23 mouse cellular contexts compared by ENCODE assay signal in the genomic region with DNA sequence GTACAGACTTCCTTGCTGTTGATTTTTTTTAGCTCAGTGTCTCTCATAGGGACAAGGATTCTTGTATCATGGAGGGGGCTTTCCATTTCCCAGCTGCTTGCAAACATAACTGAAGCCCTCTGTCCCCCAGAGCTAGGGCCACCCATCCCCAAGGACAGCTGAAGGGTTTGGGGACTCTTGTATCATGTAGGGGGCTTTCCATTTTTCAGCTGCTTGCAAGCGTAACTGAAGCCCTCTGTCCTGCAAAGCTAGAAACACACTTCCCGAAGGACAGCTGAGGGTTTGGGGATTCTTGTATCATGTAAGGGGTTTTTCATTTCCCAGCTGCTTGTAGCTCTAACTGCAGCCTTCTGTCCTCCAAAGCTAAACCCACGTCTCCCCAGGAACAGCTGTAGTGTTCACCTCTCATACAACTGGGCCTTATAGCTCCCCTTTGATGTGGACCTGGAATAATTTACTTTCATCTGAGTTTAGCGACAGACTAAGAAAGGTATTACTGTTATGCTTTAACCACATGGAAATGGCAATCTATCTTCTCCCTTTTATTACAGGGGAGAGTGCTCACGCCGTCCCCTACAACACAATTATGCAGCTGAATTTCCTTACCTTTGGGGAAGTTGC. TPM values are rescaled to one million over a fixed set of nuclear protein-coding genes. Genes with fewer than 3 reads are reported as not detected.
DNase-seq lines count a peak whose midpoint lies in the region; ATAC-seq and TF ChIP-seq lines count a peak whose summit lies in the region.
"Had no signal": no experiment of that assay in that cellular context is flagged by ENCODE, and none has a peak within 500 bp of the region (broad histone marks: within the 10 kb centered on the region; RNA-seq: fewer than 3 reads in every experiment).

A gene (plus strand): TSS at position 571 of the 621 bp plus-strand sequence.

- no peak for TF ChIP-seq EP300 in stomach, postnatal 0 days (optimal IDR thresholded peaks at IDR 0.05)

- peak; percentile 62 for DNase-seq in embryonic facial prominence, embryonic 14.5 days (ENCODE audit: low spot score)
- DNase-seq in embryonic facial prominence, embryonic 10.5 days (ENCODE audit: low spot score), result no peak
- DNase-seq in hindbrain, postnatal 0 days (ENCODE audit: low spot score), result peak; percentile 30
- DNase-seq in hindbrain, embryonic 14.5 days (ENCODE audit: low spot score), result no peak
- peak; percentile 21 for DNase-seq in limb, embryonic 14.5 days (ENCODE audit: low spot score)
- no peak for DNase-seq in stomach, postnatal 0 days (ENCODE audit: low spot score)
- no peak for DNase-seq in lung, adult 18-20 months
- DNase-seq: adrenal gland, postnatal 14 days; B cell, adult 2 months; cerebellum, adult 18-20 months; cerebellum, adult 9-11 months; cerebellum, postnatal 36 days; gastrocnemius, postnatal 36 days; heart, adult 18-20 months; heart, postnatal 36 days had no signal

- no peaks in the 10 kb centered on the region for H3K9me3 ChIP-seq in embryonic facial prominence, embryonic 14.5 days (ENCODE audit: control insufficient read depth, low read length)
- no peaks in the 10 kb centered on the region for H3K9me3 ChIP-seq in embryonic facial prominence, embryonic 10.5 days
- no peaks in the 10 kb centered on the region for H3K9me3 ChIP-seq in hindbrain, postnatal 0 days (ENCODE audit: low read length)
- H3K9me3 ChIP-seq in hindbrain, embryonic 14.5 days (ENCODE audit: control insufficient read depth, low read length), result no peaks in the 10 kb centered on the region
- no peaks in the 10 kb centered on the region for H3K9me3 ChIP-seq in embryonic facial prominence, embryonic 15.5 days (replicated peaks)
- H3K9me3 ChIP-seq in limb, embryonic 14.5 days (ENCODE audit: control insufficient read depth, low read length), result no peaks in the 10 kb centered on the region
- H3K9me3 ChIP-seq in stomach, postnatal 0 days (ENCODE audit: control insufficient read depth, low read length), result no peaks in the 10 kb centered on the region

- TF ChIP-seq POLR2A in limb, embryonic 14.5 days (IDR thresholded peaks at IDR 0.05; ENCODE audit: borderline replicate concordance, extremely low read depth, insufficient read depth, insufficient read length), result no peak

- no peak for TF ChIP-seq CTCF in hindbrain, postnatal 0 days (IDR thresholded peaks at IDR 0.05; ENCODE audit: low read depth)
- TF ChIP-seq CTCF in stomach, postnatal 0 days (IDR thresholded peaks at IDR 0.05; ENCODE audit: low read depth), result no peak

- peak; percentile 72; the same call in 1 of the 2 replicates for ATAC-seq in embryonic facial prominence, embryonic 14.5 days (ENCODE audit: low read depth)
- ATAC-seq in hindbrain, postnatal 0 days, result peak; percentile 36; the same call in 1 of the 2 replicates
- ATAC-seq in hindbrain, embryonic 14.5 days (ENCODE audit: low FRiP score), result no peak
- ATAC-seq in embryonic facial prominence, embryonic 15.5 days (ENCODE audit: insufficient number of reproducible peaks, low FRiP score, low TSS enrichment, low read depth), result no peak
- peak; percentile 86 for ATAC-seq in limb, embryonic 14.5 days (ENCODE audit: low FRiP score, low read depth)
- ATAC-seq in stomach, postnatal 0 days (ENCODE audit: low FRiP score, low TSS enrichment), result no peak
- ATAC-seq: forebrain, embryonic 14.5 days; hindbrain, embryonic 16.5 days; intestine, embryonic 16.5 days had no signal

- H3K27ac ChIP-seq in embryonic facial prominence, embryonic 14.5 days (replicated peaks; ENCODE audit: low read depth, low read length), result no peak within 1 kb of the TSS
- H3K27ac ChIP-seq in embryonic facial prominence, embryonic 10.5 days (replicated peaks), result no peak within 1 kb of the TSS
- peak within 1 kb of the TSS; percentile 32 for H3K27ac ChIP-seq in hindbrain, postnatal 0 days
- H3K27ac ChIP-seq in hindbrain, embryonic 14.5 days, result no peak within 1 kb of the TSS
- 0 out of 2 replicates have a peak within 1 kb of the TSS, but pooled peaks have one; percentile 7 for H3K27ac ChIP-seq in embryonic facial prominence, embryonic 15.5 days (replicated peaks)
- H3K27ac ChIP-seq in limb, embryonic 14.5 days (replicated peaks; ENCODE audit: low read depth, low read length), result no peak within 1 kb of the TSS
- no peak within 1 kb of the TSS for H3K27ac ChIP-seq in stomach, postnatal 0 days (replicated peaks)

- H3K4me3 ChIP-seq in embryonic facial prominence, embryonic 14.5 days (ENCODE audit: low read depth, low read length), result no peak within 1 kb of the TSS
- H3K4me3 ChIP-seq in embryonic facial prominence, embryonic 10.5 days, result no peak within 1 kb of the TSS
- no peak within 1 kb of the TSS for H3K4me3 ChIP-seq in hindbrain, postnatal 0 days (ENCODE audit: low read length)
- no peak within 1 kb of the TSS for H3K4me3 ChIP-seq in hindbrain, embryonic 14.5 days (replicated peaks; ENCODE audit: low read length)
- no peak within 1 kb of the TSS for H3K4me3 ChIP-seq in embryonic facial prominence, embryonic 15.5 days (replicated peaks)
- no peak within 1 kb of the TSS for H3K4me3 ChIP-seq in limb, embryonic 14.5 days (replicated peaks; ENCODE audit: low read length)
- H3K4me3 ChIP-seq in stomach, postnatal 0 days (ENCODE audit: low read depth, low read length), result no peak within 1 kb of the TSS
- H3K4me3 ChIP-seq: heart, embryonic 12.5 days had no signal

- H3K36me3 ChIP-seq in embryonic facial prominence, embryonic 14.5 days (ENCODE audit: control insufficient read depth, insufficient read depth, low read length), result no peaks in the 10 kb centered on the region
- no peaks in the 10 kb centered on the region for H3K36me3 ChIP-seq in embryonic facial prominence, embryonic 10.5 days (replicated peaks)
- no peaks in the 10 kb centered on the region for H3K36me3 ChIP-seq in hindbrain, postnatal 0 days (ENCODE audit: insufficient read depth, low read length)
- H3K36me3 ChIP-seq in hindbrain, embryonic 14.5 days (replicated peaks; ENCODE audit: control insufficient read depth, insufficient read depth), result no peaks in the 10 kb centered on the region
- no peaks in the 10 kb centered on the region for H3K36me3 ChIP-seq in embryonic facial prominence, embryonic 15.5 days
- H3K36me3 ChIP-seq in limb, embryonic 14.5 days (ENCODE audit: control insufficient read depth, insufficient read depth, low read length), result no peaks in the 10 kb centered on the region
- H3K36me3 ChIP-seq in stomach, postnatal 0 days (ENCODE audit: control insufficient read depth, insufficient read depth, low read length), result no peaks in the 10 kb centered on the region
- H3K36me3 ChIP-seq: heart, embryonic 12.5 days had no signal

- WGBS in embryonic facial prominence, embryonic 14.5 days, result 62% methylated on average over 6 of the region's 6 CpGs
- 84% methylated on average over 6 of the region's 6 CpGs for WGBS in embryonic facial prominence, embryonic 10.5 days
- WGBS in hindbrain, postnatal 0 days, result 79% methylated on average over 6 of the region's 6 CpGs
- WGBS in hindbrain, embryonic 14.5 days, result 80% methylated on average over 6 of the region's 6 CpGs
- 70% methylated on average over 6 of the region's 6 CpGs for WGBS in embryonic facial prominence, embryonic 15.5 days
- 59% methylated on average over 6 of the region's 6 CpGs for WGBS in limb, embryonic 14.5 days
- WGBS in stomach, postnatal 0 days, result 68% methylated on average over 6 of the region's 6 CpGs

- H3K27me3 ChIP-seq in embryonic facial prominence, embryonic 14.5 days (replicated peaks; ENCODE audit: control insufficient read depth, insufficient read depth, low read length), result no peaks in the 10 kb centered on the region
- no peaks in the 10 kb centered on the region for H3K27me3 ChIP-seq in embryonic facial prominence, embryonic 10.5 days (replicated peaks; ENCODE audit: low read depth, poor library complexity, severe bottlenecking)
- no peaks in the 10 kb centered on the region for H3K27me3 ChIP-seq in hindbrain, postnatal 0 days (ENCODE audit: insufficient read depth, low read length)
- H3K27me3 ChIP-seq in hindbrain, embryonic 14.5 days (ENCODE audit: control insufficient read depth, insufficient read depth, low read length), result no peaks in the 10 kb centered on the region
- no peaks in the 10 kb centered on the region for H3K27me3 ChIP-seq in embryonic facial prominence, embryonic 15.5 days
- H3K27me3 ChIP-seq in limb, embryonic 14.5 days (ENCODE audit: control insufficient read depth, insufficient read depth, low read length), result no peaks in the 10 kb centered on the region
- no peaks in the 10 kb centered on the region for H3K27me3 ChIP-seq in stomach, postnatal 0 days (ENCODE audit: control insufficient read depth, insufficient read depth, low read length)
- H3K27me3 ChIP-seq: heart, embryonic 12.5 days had no signal

- H3K9ac ChIP-seq in embryonic facial prominence, embryonic 14.5 days (ENCODE audit: low read depth, low read length), result no peak within 1 kb of the TSS
- no peak within 1 kb of the TSS for H3K9ac ChIP-seq in hindbrain, postnatal 0 days (replicated peaks; ENCODE audit: low read length)
- H3K9ac ChIP-seq in hindbrain, embryonic 14.5 days, result no peak within 1 kb of the TSS
- H3K9ac ChIP-seq in embryonic facial prominence, embryonic 15.5 days, result no peak within 1 kb of the TSS
- H3K9ac ChIP-seq in limb, embryonic 14.5 days (ENCODE audit: low read depth, low read length, severe bottlenecking), result no peak within 1 kb of the TSS
- H3K9ac ChIP-seq in stomach, postnatal 0 days (ENCODE audit: low read length), result no peak within 1 kb of the TSS
- H3K9ac ChIP-seq: heart, embryonic 12.5 days had no signal

- H3K4me2 ChIP-seq in embryonic facial prominence, embryonic 14.5 days (ENCODE audit: low read depth, low read length), result no peak within 1 kb of the TSS
- no peak within 1 kb of the TSS for H3K4me2 ChIP-seq in hindbrain, postnatal 0 days (ENCODE audit: low read depth, low read length)
- H3K4me2 ChIP-seq in hindbrain, embryonic 14.5 days (replicated peaks), result no peak within 1 kb of the TSS
- no peak within 1 kb of the TSS for H3K4me2 ChIP-seq in embryonic facial prominence, embryonic 15.5 days (replicated peaks)
- H3K4me2 ChIP-seq in limb, embryonic 14.5 days (replicated peaks; ENCODE audit: low read depth, low read length, severe bottlenecking), result no peak within 1 kb of the TSS
- H3K4me2 ChIP-seq in stomach, postnatal 0 days (replicated peaks; ENCODE audit: low read depth), result no peak within 1 kb of the TSS
- H3K4me2 ChIP-seq: heart, embryonic 12.5 days had no signal

- no peaks in the 10 kb centered on the region for H3K4me1 ChIP-seq in embryonic facial prominence, embryonic 14.5 days (ENCODE audit: control insufficient read depth, insufficient read depth, low read length)
- no peaks in the 10 kb centered on the region for H3K4me1 ChIP-seq in embryonic facial prominence, embryonic 10.5 days
- H3K4me1 ChIP-seq in hindbrain, postnatal 0 days (ENCODE audit: insufficient read depth, low read length), result no peaks in the 10 kb centered on the region
- H3K4me1 ChIP-seq in hindbrain, embryonic 14.5 days (replicated peaks; ENCODE audit: control insufficient read depth, insufficient read depth, low read length), result no peaks in the 10 kb centered on the region
- H3K4me1 ChIP-seq in embryonic facial prominence, embryonic 15.5 days, result peaks cover 8% of the 10 kb centered on the region; the same call in 1 of the 2 replicates
- H3K4me1 ChIP-seq in limb, embryonic 14.5 days (ENCODE audit: control insufficient read depth, insufficient read depth, low read length), result no peaks in the 10 kb centered on the region
- H3K4me1 ChIP-seq in stomach, postnatal 0 days (replicated peaks; ENCODE audit: control insufficient read depth, insufficient read depth), result no peaks in the 10 kb centered on the region
- H3K4me1 ChIP-seq: heart, embryonic 12.5 days had no signal

RNA-seq across cellular contexts. Expression of the gene that starts here (rescaled TPM):
- polyA plus RNA-seq in embryonic facial prominence, embryonic 14.5 days (2014; fragmentation: Nextera tagmentation; extraction: Ambion mirVana), result 5.2 and 7.9 TPM in 2 replicates
- 0.44 TPM in 1 of 2 replicates, not detected in the other for polyA plus RNA-seq in embryonic facial prominence, embryonic 10.5 days (2016; fragmentation: Nextera tagmentation; extraction: Ambion mirVana)
- 1.4 and 5.3 TPM in 2 replicates for total RNA-seq in hindbrain, postnatal 0 days (2014; rRNA removed)
- 1.9 and 2.1 TPM in 2 replicates for polyA plus RNA-seq in hindbrain, postnatal 0 days (2015; fragmentation: Nextera tagmentation; extraction: Ambion mirVana)
- 2.4 and 3.4 TPM in 2 replicates for polyA plus RNA-seq in hindbrain, embryonic 14.5 days (2014; fragmentation: Nextera tagmentation; extraction: Ambion mirVana)
- polyA plus RNA-seq in embryonic facial prominence, embryonic 15.5 days (2015; fragmentation: Nextera tagmentation; extraction: Ambion mirVana), result 35.0 and 74.2 TPM in 2 replicates
- polyA plus RNA-seq in limb, embryonic 14.5 days (2012; rRNA removed), result 0.92 and 1.3 TPM in 2 replicates
- 1.00 and 1.1 TPM in 2 replicates for polyA plus RNA-seq in limb, embryonic 14.5 days (2014; fragmentation: Nextera tagmentation; extraction: Ambion mirVana)
- 1.2 and 2.1 TPM in 2 replicates for polyA plus RNA-seq in stomach, postnatal 0 days (2015; fragmentation: Nextera tagmentation; extraction: Ambion mirVana)
- total RNA-seq: adrenal gland, adult 18-20 months; adrenal gland, postnatal 14 days; gastrocnemius, adult 8-10 months; gastrocnemius, postnatal 36 days; heart, adult 18-20 months; heart, postnatal 36 days had no signal
- polyA plus RNA-seq: embryonic facial prominence, embryonic 11.5 days; forebrain, embryonic 14.5 days had no signal

Comparison
In these comparisons a context has a peak if more than half of its experiments do, and no peak if none do; other contexts are left out.
1. ATAC-seq: peak in embryonic facial prominence, embryonic 14.5 days (single experiment), hindbrain, postnatal 0 days (single experiment) and limb, embryonic 14.5 days (single experiment); none in hindbrain, embryonic 14.5 days (single experiment), embryonic facial prominence, embryonic 15.5 days (single experiment) and stomach, postnatal 0 days (single experiment).
2. DNase-seq: peak in embryonic facial prominence, embryonic 14.5 days (single experiment), hindbrain, postnatal 0 days (single experiment) and limb, embryonic 14.5 days (single experiment); none in embryonic facial prominence, embryonic 10.5 days (single experiment), hindbrain, embryonic 14.5 days (single experiment), stomach, postnatal 0 days (single experiment) and lung, adult 18-20 months (0 of 2).
3. H3K27ac ChIP-seq: peak in hindbrain, postnatal 0 days (single experiment) and embryonic facial prominence, embryonic 15.5 days (single experiment); none in embryonic facial prominence, embryonic 14.5 days (single experiment), embryonic facial prominence, embryonic 10.5 days (single experiment), hindbrain, embryonic 14.5 days (single experiment), limb, embryonic 14.5 days (single experiment) and stomach, postnatal 0 days (single experiment).